Mouse (Mus musculus): ENCODE results near the gene Rnase12. TPM values are rescaled to one million over a fixed set of nuclear protein-coding genes. Genes with fewer than 3 reads are reported as not detected.

Rnase12 gene
- polyA plus RNA-seq, 1 experiment from 2014 or later, result not detected

Other genes starting within 250 kb of the Rnase12 start
- gene Ccnb1ip1, start 249.9 kb downstream of the Rnase12 start, polyA plus RNA-seq (2016; fragmentation: Nextera tagmentation; extraction: Ambion mirVana), result not detected in 2 replicates
- 70.3 and 74.5 TPM in 2 replicates for gene Parp2, start 249.8 kb downstream of the Rnase12 start, polyA plus RNA-seq (2016; fragmentation: Nextera tagmentation; extraction: Ambion mirVana)
- gene Tep1, start 187.1 kb downstream of the Rnase12 start, polyA plus RNA-seq (2016; fragmentation: Nextera tagmentation; extraction: Ambion mirVana), result 3.9 and 5.0 TPM in 2 replicates
- gene Klhl33, start 160.2 kb downstream of the Rnase12 start, polyA plus RNA-seq (2016; fragmentation: Nextera tagmentation; extraction: Ambion mirVana), result 0.12 and 0.14 TPM in 2 replicates
- 192 TPM in 2 replicates for gene Osgep, start 132.8 kb downstream of the Rnase12 start, polyA plus RNA-seq (2016; fragmentation: Nextera tagmentation; extraction: Ambion mirVana)
- 412 and 447 TPM in 2 replicates for gene Apex1, start 132.7 kb downstream of the Rnase12 start, polyA plus RNA-seq (2016; fragmentation: Nextera tagmentation; extraction: Ambion mirVana)
- 50.4 and 55.6 TPM in 2 replicates for gene Pip4p1, start 126.8 kb downstream of the Rnase12 start, polyA plus RNA-seq (2016; fragmentation: Nextera tagmentation; extraction: Ambion mirVana)
- gene Pnp, start 126.6 kb downstream of the Rnase12 start, polyA plus RNA-seq (2016; fragmentation: Nextera tagmentation; extraction: Ambion mirVana), result 73.9 and 85.1 TPM in 2 replicates
- gene Gm49342, start 113.1 kb downstream of the Rnase12 start, polyA plus RNA-seq (2016; fragmentation: Nextera tagmentation; extraction: Ambion mirVana), result not detected in 2 replicates
- gene Pnp2, start 101.7 kb downstream of the Rnase12 start, polyA plus RNA-seq (2016; fragmentation: Nextera tagmentation; extraction: Ambion mirVana), result 0.15 and 0.78 TPM in 2 replicates
- gene Rnase10, start 49.9 kb downstream of the Rnase12 start, polyA plus RNA-seq (2016; fragmentation: Nextera tagmentation; extraction: Ambion mirVana), result not detected in 2 replicates
- not detected in 2 replicates for gene Rnase9, start 15.8 kb downstream of the Rnase12 start, polyA plus RNA-seq (2016; fragmentation: Nextera tagmentation; extraction: Ambion mirVana)
- gene Rnase11, start 7.5 kb downstream of the Rnase12 start, polyA plus RNA-seq (2016; fragmentation: Nextera tagmentation; extraction: Ambion mirVana), result not detected in 2 replicates
- gene Olfr750, start 16.8 kb upstream of the Rnase12 start, polyA plus RNA-seq (2016; fragmentation: Nextera tagmentation; extraction: Ambion mirVana), result not detected in 2 replicates
- gene Rnase4, start 33.4 kb upstream of the Rnase12 start, polyA plus RNA-seq (2016; fragmentation: Nextera tagmentation; extraction: Ambion mirVana), result 8.2 and 9.5 TPM in 2 replicates
- gene Ang, start 33.5 kb upstream of the Rnase12 start, polyA plus RNA-seq (2016; fragmentation: Nextera tagmentation; extraction: Ambion mirVana), result 1.7 and 2.2 TPM in 2 replicates
- gene Eddm3b, start 56.8 kb upstream of the Rnase12 start, polyA plus RNA-seq (2016; fragmentation: Nextera tagmentation; extraction: Ambion mirVana), result 0.16 TPM in 1 of 2 replicates, not detected in the other
- gene Rnase6, start 66.2 kb upstream of the Rnase12 start, polyA plus RNA-seq (2016; fragmentation: Nextera tagmentation; extraction: Ambion mirVana), result 0.10 and 0.22 TPM in 2 replicates
- gene Rnase1, start 89.1 kb upstream of the Rnase12 start, polyA plus RNA-seq (2016; fragmentation: Nextera tagmentation; extraction: Ambion mirVana), result 0.22 TPM in 1 of 2 replicates, not detected in the other
- not detected in 2 replicates for gene Rnase2b, start 104.6 kb upstream of the Rnase12 start, polyA plus RNA-seq (2016; fragmentation: Nextera tagmentation; extraction: Ambion mirVana)
- not detected in 2 replicates for gene Ang2, start 141.5 kb upstream of the Rnase12 start, polyA plus RNA-seq (2016; fragmentation: Nextera tagmentation; extraction: Ambion mirVana)
- gene Ear14, start 145.7 kb upstream of the Rnase12 start, polyA plus RNA-seq (2016; fragmentation: Nextera tagmentation; extraction: Ambion mirVana), result not detected in 2 replicates
- gene Rnase2a, start 198.5 kb upstream of the Rnase12 start, polyA plus RNA-seq (2016; fragmentation: Nextera tagmentation; extraction: Ambion mirVana), result not detected in 2 replicates

Data from midbrain, embryonic 10.5 days (tissue).